Mouse (Mus musculus): Measurements from ENCODE around the gene Gpr12. TPM values are rescaled to one million over a fixed set of nuclear protein-coding genes. Genes with fewer than 3 reads are reported as not detected.

Gene Gpr12
- polyA plus RNA-seq (2014; fragmentation: Nextera tagmentation; extraction: Ambion mirVana), result 0.14 TPM in 1 of 2 replicates, not detected in the other

DNA sequence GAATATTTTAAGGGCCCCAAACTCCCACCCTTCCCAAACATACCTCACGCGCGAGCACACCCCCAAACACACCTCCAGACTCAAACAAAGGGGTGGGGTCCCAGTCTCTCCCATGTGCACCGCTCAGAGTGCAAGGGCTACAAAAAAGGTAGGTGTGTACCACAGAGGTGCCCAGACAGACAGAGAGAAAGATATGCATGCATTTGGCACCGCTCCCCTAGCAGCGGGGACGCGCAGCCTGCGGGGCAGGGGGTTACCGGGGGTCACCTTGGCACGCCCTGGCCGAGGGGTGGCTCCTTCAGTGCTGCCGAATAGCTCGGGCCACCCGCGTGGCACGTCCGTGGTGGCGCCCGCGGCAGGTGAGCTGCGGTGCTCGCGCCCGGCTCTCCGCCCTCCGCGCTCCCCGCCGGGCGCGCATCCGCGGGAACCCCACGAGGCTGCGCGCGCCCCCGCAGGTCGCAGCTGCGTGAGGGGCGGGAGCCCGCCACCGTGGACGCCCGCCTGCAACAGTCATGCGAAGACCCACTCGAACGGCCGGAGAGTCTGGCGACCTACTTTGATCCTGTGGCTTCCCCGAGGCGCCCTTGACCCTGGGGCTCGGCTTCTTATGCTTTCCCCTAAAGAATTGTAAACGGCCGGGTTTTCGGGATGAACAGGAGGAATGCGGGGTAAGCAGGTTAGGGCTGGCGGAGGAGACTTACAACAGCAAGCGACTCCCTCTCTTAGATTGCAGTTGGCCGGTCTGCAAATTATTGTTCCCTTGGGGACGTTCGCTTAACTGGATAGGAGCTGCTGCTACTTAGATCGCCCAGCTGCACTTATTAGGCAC is at the start of gene Gpr12:
Gene Gpr12 (minus strand): TSS at position 762 of the 829 bp plus-strand sequence.
- no peak within 1 kb of the TSS for H3K27ac ChIP-seq (replicated peaks; ENCODE audit: low read depth, low read length)
- under 1% methylated on average over 64 of the region's 64 CpGs for WGBS
- H3K36me3 ChIP-seq (replicated peaks; ENCODE audit: control insufficient read depth, insufficient read depth, low read depth, low read length), result no peaks in the 10 kb centered on the region
- H3K9me3 ChIP-seq (replicated peaks; ENCODE audit: control insufficient read depth, low read length), result no peaks in the 10 kb centered on the region
- peaks cover 3% of the 10 kb centered on the region; the same call in 1 of the 2 replicates for H3K4me1 ChIP-seq (ENCODE audit: control insufficient read depth, insufficient read depth, low read length)
- H3K9ac ChIP-seq (replicated peaks; ENCODE audit: low read length), result peak within 1 kb of the TSS; percentile 39
- ATAC-seq (replicated peaks; ENCODE audit: insufficient number of reproducible peaks, low FRiP score, low TSS enrichment, low read depth), result peak; percentile 66; the same call in 1 of the 2 replicates
- DNase-seq (ENCODE audit: low spot score), result peak; percentile 49
- H3K27me3 ChIP-seq (ENCODE audit: control insufficient read depth, insufficient read depth, low read length), result peaks cover 28% of the 10 kb centered on the region
- H3K4me3 ChIP-seq (ENCODE audit: low read depth, low read length), result peak within 1 kb of the TSS; percentile 45
- peak within 1 kb of the TSS; percentile 95 for H3K4me2 ChIP-seq (ENCODE audit: low read depth, low read length)

DNA sequence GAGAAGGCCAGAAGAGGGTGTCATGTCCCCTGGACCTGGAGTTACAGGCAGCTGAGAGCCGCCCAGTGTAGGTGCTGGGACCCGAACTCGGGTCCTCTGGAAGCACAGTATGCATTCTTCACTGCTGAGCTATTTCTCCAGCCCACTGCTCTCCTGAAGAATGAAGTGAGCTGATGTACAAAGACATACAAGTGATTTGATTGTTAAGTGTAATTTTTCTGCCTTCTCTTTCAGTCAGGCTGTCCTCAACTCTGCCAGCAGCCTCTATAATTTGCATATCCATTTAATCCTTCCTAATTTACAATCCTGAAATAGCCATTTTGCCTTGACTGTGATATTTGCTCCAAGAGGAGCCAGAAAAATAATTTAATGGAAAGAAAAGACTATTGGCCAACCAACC is 46.6 kb upstream of the Gpr12 start:
- no peak for ATAC-seq (replicated peaks; ENCODE audit: insufficient number of reproducible peaks, low FRiP score, low TSS enrichment, low read depth)
- WGBS, result 75% methylated on average over 3 of the region's 3 CpGs
- no peaks in the 10 kb centered on the region for H3K36me3 ChIP-seq (replicated peaks; ENCODE audit: control insufficient read depth, insufficient read depth, low read depth, low read length)
- no peaks in the 10 kb centered on the region for H3K27me3 ChIP-seq (ENCODE audit: control insufficient read depth, insufficient read depth, low read length)
- no peaks in the 10 kb centered on the region for H3K4me1 ChIP-seq (ENCODE audit: control insufficient read depth, insufficient read depth, low read length)
- H3K9ac ChIP-seq (replicated peaks; ENCODE audit: low read length), result no peak overlapping the region
- no peak overlapping the region for H3K4me3 ChIP-seq (ENCODE audit: low read depth, low read length)
- no peak overlapping the region for H3K27ac ChIP-seq (replicated peaks; ENCODE audit: low read depth, low read length)
- no peak for DNase-seq (ENCODE audit: low spot score)
- H3K4me2 ChIP-seq (ENCODE audit: low read depth, low read length), result no peak overlapping the region
- H3K9me3 ChIP-seq (replicated peaks; ENCODE audit: control insufficient read depth, low read length), result no peaks in the 10 kb centered on the region

DNA sequence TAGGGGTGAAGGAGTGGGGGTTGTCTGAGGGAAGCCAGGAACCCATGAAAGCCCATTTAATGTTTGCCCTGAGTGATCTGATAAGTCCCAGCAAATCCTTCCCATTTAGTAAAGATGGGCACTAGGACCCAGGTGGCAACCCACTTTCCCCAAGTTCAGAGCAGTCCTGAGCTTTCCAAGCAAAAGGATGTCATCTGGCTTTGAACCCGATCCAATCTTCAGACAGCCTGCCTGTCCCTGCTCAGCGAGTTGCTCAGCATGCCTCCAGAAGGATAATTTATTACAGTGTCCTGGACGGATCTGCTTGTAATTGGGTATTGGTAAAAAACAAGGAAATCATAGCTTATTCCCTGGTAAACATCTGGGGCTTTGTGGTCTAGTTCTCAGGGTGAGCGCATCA is 45.9 kb upstream of the Gpr12 start:
- Histone ChIP-seq H3K9me3 (replicated peaks; ENCODE audit: control insufficient read depth, low read length) (no peaks in the 10 kb centered on the region), H3K4me3 (ENCODE audit: low read depth, low read length) (no peak overlapping the region), H3K27me3 (ENCODE audit: control insufficient read depth, insufficient read depth, low read length) (no peaks in the 10 kb centered on the region), H3K4me1 (ENCODE audit: control insufficient read depth, insufficient read depth, low read length) (no peaks in the 10 kb centered on the region), H3K27ac (replicated peaks; ENCODE audit: low read depth, low read length) (no peak overlapping the region), H3K4me2 (ENCODE audit: low read depth, low read length) (no peak overlapping the region), H3K9ac (replicated peaks; ENCODE audit: low read length) (no peak overlapping the region), H3K36me3 (replicated peaks; ENCODE audit: control insufficient read depth, insufficient read depth, low read depth, low read length) (no peaks in the 10 kb centered on the region)
- DNase-seq (ENCODE audit: low spot score), result no peak
- WGBS, result 39% methylated on average over 4 of the region's 4 CpGs
- ATAC-seq (replicated peaks; ENCODE audit: insufficient number of reproducible peaks, low FRiP score, low TSS enrichment, low read depth), result no peak

DNA sequence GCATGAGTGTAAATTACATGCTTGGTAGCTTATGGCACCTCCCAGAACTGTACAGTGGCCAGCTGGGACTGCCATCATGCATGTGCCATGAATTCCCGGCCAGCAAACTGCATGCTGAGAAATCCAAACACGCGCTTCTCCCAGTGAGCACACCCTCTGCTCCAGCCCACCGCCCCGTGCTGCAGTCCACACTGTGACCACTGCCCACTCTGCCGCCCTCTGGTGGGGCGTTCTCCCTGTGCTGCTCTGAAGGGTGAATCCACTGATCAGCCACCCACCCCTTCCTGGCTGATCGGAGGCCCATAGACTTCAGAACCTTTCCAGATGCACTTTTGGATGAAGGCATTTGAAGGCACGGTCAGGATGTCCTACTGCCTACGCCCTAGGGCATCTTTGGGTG is 44.6 kb upstream of the Gpr12 start:
- no peaks in the 10 kb centered on the region for H3K4me1 ChIP-seq (ENCODE audit: control insufficient read depth, insufficient read depth, low read length)
- H3K27ac ChIP-seq (replicated peaks; ENCODE audit: low read depth, low read length), result no peak overlapping the region
- H3K27me3 ChIP-seq (ENCODE audit: control insufficient read depth, insufficient read depth, low read length), result no peaks in the 10 kb centered on the region
- no peak overlapping the region for H3K4me3 ChIP-seq (ENCODE audit: low read depth, low read length)
- DNase-seq (ENCODE audit: low spot score) (no peak), ATAC-seq (replicated peaks; ENCODE audit: insufficient number of reproducible peaks, low FRiP score, low TSS enrichment, low read depth) (peak; percentile 44; the same call in 1 of the 2 replicates)
- H3K36me3 ChIP-seq (replicated peaks; ENCODE audit: control insufficient read depth, insufficient read depth, low read depth, low read length), result no peaks in the 10 kb centered on the region
- no peaks in the 10 kb centered on the region for H3K9me3 ChIP-seq (replicated peaks; ENCODE audit: control insufficient read depth, low read length)
- 78% methylated on average over 10 of the region's 10 CpGs for WGBS
- H3K9ac ChIP-seq (replicated peaks; ENCODE audit: low read length), result no peak overlapping the region
- H3K4me2 ChIP-seq (ENCODE audit: low read depth, low read length), result no peak overlapping the region

DNA sequence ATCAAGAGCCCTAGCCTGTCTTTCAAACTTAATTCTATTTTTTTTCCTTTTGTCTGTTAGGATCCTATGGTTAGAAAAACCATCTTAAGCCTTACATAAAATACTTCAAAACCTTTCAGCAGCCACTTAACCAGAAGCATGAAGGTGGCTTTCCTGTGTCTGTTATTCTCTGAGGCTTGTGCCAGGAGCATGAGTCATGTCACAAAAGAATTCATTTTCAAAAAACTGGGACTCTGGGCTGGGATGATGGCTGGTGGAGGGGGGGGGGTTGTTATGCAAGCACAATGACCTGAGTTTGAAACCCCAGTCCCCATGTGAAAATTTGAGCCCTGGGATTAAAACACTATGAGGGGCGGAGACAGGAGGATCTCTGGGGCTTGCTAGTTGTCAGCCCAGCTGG is 43.8 kb upstream of the Gpr12 start:
- Histone ChIP-seq H3K36me3 (replicated peaks; ENCODE audit: control insufficient read depth, insufficient read depth, low read depth, low read length) (no peaks in the 10 kb centered on the region), H3K4me3 (ENCODE audit: low read depth, low read length) (no peak overlapping the region)

DNA sequence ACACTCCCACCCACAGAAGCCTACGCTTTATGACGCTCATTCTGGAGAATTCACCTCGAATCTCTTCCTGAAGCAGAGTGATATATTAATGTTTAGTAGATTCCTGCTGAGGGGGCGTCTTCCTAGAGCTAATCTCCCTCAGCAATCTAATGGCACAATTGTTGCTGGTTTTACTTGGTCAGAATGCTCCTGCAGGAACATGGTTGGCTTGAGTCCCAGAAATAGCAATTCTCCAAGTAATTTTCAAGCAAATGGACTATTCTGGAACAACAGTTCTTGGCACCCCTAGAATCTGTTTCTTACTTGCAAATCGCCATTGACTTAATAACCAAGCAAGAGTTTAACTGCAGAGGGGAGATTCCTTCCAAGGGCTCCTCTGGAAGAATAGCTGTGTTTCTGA is 42.9 kb upstream of the Gpr12 start:
- Histone ChIP-seq H3K4me2 (ENCODE audit: low read depth, low read length) (no peak overlapping the region), H3K9ac (replicated peaks; ENCODE audit: low read length) (no peak overlapping the region), H3K36me3 (replicated peaks; ENCODE audit: control insufficient read depth, insufficient read depth, low read depth, low read length) (no peaks in the 10 kb centered on the region), H3K27ac (replicated peaks; ENCODE audit: low read depth, low read length) (no peak overlapping the region), H3K4me1 (ENCODE audit: control insufficient read depth, insufficient read depth, low read length) (no peaks in the 10 kb centered on the region), H3K4me3 (ENCODE audit: low read depth, low read length) (no peak overlapping the region), H3K9me3 (replicated peaks; ENCODE audit: control insufficient read depth, low read length) (no peaks in the 10 kb centered on the region), H3K27me3 (ENCODE audit: control insufficient read depth, insufficient read depth, low read length) (no peaks in the 10 kb centered on the region)
- DNase-seq (ENCODE audit: low spot score) (no peak), ATAC-seq (replicated peaks; ENCODE audit: insufficient number of reproducible peaks, low FRiP score, low TSS enrichment, low read depth) (no peak)
- 72% methylated on average over 5 of the region's 5 CpGs for WGBS

More for the DNA sequence above, 43.8 kb upstream of the Gpr12 start:
- Histone ChIP-seq H3K4me2 (ENCODE audit: low read depth, low read length) (no peak overlapping the region), H3K27me3 (ENCODE audit: control insufficient read depth, insufficient read depth, low read length) (no peaks in the 10 kb centered on the region), H3K4me1 (ENCODE audit: control insufficient read depth, insufficient read depth, low read length) (no peaks in the 10 kb centered on the region), H3K9me3 (replicated peaks; ENCODE audit: control insufficient read depth, low read length) (no peaks in the 10 kb centered on the region), H3K9ac (replicated peaks; ENCODE audit: low read length) (no peak overlapping the region), H3K27ac (replicated peaks; ENCODE audit: low read depth, low read length) (no peak overlapping the region)
- no peak for DNase-seq (ENCODE audit: low spot score)
- ATAC-seq (replicated peaks; ENCODE audit: insufficient number of reproducible peaks, low FRiP score, low TSS enrichment, low read depth), result no peak
- 85% methylated on average over 1 of the region's 1 CpGs for WGBS

DNA sequence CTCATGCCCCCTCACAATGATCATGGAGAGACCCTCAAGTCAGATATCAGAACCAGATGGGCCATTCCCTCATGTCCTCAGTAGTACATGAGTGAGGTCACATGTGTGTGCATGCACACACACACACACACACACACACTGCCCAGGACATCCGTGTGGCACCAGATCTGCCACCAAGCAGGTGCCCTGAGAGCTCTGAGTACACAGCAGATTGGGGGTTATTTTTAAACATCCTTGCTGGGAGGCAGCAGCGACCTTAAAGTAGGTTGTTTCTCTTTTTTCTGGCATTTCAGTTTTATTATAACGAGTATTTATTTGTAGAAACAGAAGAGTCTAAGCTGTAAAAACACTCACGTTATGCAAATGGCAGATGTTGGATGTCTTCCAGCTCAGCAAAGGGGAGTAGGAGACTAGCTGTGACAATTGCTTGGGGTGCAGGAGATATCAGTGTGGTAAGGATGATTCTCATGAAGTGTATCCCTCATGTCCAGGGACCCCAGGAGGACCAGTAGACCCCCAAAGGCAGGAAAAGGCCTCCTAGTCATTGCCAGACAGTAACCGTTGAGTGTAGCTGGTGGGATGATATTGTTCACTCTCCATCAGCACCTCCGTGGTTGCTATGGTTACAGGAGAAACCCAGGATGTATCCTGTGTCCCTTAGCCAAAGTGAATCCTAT is 40.7 kb upstream of the Gpr12 start:
- no peak overlapping the region for H3K4me2 ChIP-seq (ENCODE audit: low read depth, low read length)
- ATAC-seq (replicated peaks; ENCODE audit: insufficient number of reproducible peaks, low FRiP score, low TSS enrichment, low read depth), result no peak
- 77% methylated on average over 6 of the region's 6 CpGs for WGBS

DNA sequence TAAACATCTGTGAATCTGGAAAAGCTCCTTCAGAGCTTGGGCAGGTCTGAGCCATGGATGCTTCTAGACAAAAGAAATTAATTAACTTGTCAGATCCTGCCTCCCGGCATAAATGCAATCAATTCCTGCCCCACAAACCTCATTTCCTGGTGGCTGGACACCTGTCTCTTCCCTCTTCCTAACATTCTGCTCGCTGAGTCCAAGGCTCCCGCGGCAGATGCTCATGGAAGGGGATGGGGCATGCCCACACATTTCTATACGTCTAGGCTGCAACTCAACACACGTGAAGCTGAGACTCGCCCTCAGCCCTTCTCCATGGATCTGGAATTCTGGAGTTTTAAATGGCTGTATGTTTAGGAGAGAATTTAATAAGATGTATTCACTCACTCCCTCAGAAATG is 26.8 kb upstream of the Gpr12 start:
- H3K4me3 ChIP-seq (ENCODE audit: low read depth, low read length), result no peak overlapping the region
- DNase-seq (ENCODE audit: low spot score) (no peak), ATAC-seq (replicated peaks; ENCODE audit: insufficient number of reproducible peaks, low FRiP score, low TSS enrichment, low read depth) (no peak)
- H3K27ac ChIP-seq (replicated peaks; ENCODE audit: low read depth, low read length), result no peak overlapping the region
- H3K4me1 ChIP-seq (ENCODE audit: control insufficient read depth, insufficient read depth, low read length), result peaks cover 2% of the 10 kb centered on the region; the same call in 1 of the 2 replicates
- no peaks in the 10 kb centered on the region for H3K9me3 ChIP-seq (replicated peaks; ENCODE audit: control insufficient read depth, low read length)
- no peaks in the 10 kb centered on the region for H3K27me3 ChIP-seq (ENCODE audit: control insufficient read depth, insufficient read depth, low read length)
- H3K4me2 ChIP-seq (ENCODE audit: low read depth, low read length), result no peak overlapping the region
- WGBS, result 61% methylated on average over 7 of the region's 7 CpGs
- no peak overlapping the region for H3K9ac ChIP-seq (replicated peaks; ENCODE audit: low read length)
- H3K36me3 ChIP-seq (replicated peaks; ENCODE audit: control insufficient read depth, insufficient read depth, low read depth, low read length), result no peaks in the 10 kb centered on the region

More for the DNA sequence above, 40.7 kb upstream of the Gpr12 start:
- no peak for DNase-seq (ENCODE audit: low spot score)
- Histone ChIP-seq H3K9ac (replicated peaks; ENCODE audit: low read length) (no peak overlapping the region), H3K9me3 (replicated peaks; ENCODE audit: control insufficient read depth, low read length) (no peaks in the 10 kb centered on the region), H3K4me3 (ENCODE audit: low read depth, low read length) (no peak overlapping the region), H3K27ac (replicated peaks; ENCODE audit: low read depth, low read length) (no peak overlapping the region), H3K4me1 (ENCODE audit: control insufficient read depth, insufficient read depth, low read length) (no peaks in the 10 kb centered on the region), H3K27me3 (ENCODE audit: control insufficient read depth, insufficient read depth, low read length) (no peaks in the 10 kb centered on the region), H3K36me3 (replicated peaks; ENCODE audit: control insufficient read depth, insufficient read depth, low read depth, low read length) (no peaks in the 10 kb centered on the region)
